Mouse (Mus musculus) embryonic fibroblast, embryonic 13.5 days (primary cell): ENCODE results near the gene Zfp106.
A peak's percentile ranks its signal among the peaks of the same experiment; 100 is the strongest.

Source experiments
- CTCF ChIP-seq: IDR thresholded peaks from 2 replicates; pipeline ENCODE4 v1.5.1; 2011; ENCODE audit warnings: mild to moderate bottlenecking, control low read depth, low read length, moderate library complexity, borderline replicate concordance; ENCODE audit not compliant: insufficient read depth
- POLR2A ChIP-seq: IDR thresholded peaks from 2 replicates; pipeline ENCODE4 v1.6.1; 2011; ENCODE audit warnings: low read depth, mild to moderate bottlenecking, control low read depth, low read length, moderate library complexity

DNA sequence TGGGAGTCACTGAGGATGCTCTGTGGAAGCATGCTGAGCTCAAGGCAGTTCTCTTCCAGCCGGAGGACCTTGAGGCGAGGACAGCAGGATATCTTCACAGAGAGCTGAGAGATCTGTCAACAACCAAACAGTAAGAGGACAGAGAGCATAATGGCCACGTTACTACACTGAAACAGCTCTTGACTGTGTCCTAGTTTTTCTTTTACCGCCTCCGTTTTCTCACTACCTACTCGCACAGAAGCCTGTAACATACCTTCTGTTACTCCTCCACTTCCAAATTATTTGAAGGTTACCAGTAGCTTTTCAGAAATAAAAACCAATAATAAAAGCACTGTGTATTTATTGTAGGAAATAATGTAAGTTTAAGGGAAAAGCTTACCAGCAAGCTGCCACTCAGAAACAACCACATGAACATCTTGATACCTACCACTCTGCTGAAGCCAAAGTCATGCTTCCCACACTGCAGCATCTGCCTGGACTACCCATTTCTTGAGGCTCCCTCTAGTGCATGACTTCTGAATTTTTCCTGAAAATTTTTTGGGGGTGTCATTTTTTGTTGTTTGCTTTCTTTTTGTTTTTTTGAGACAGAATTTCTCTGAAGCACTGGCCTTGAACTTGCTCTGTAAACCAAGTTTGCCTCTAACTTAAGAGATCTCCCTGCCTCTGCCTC lies 42.5 kb upstream of the Zfp106 start:
- TF ChIP-seq POLR2A (no peak), CTCF (peak; percentile 26; the same call in 1 of the 2 replicates)
